Mouse (Mus musculus) neural tube, embryonic 15.5 days (tissue): ENCODE measurements around the gene Rc3h1. TPM values are rescaled to one million over a fixed set of nuclear protein-coding genes. Genes with fewer than 3 reads are reported as not detected.
A peak's percentile ranks its signal among the peaks of the same experiment; 100 is the strongest.

Source experiments
- ATAC-seq: fragments of 200-750 bp; cut with Nextera tagmentation; 2 replicates; pipeline ENCODE4 v1.8.0; 2017; ENCODE audit warnings: mild to moderate bottlenecking, moderate TSS enrichment, moderate library complexity; ENCODE audit not compliant: low FRiP score
- H3K27ac ChIP-seq: fragments of 300-500 bp; sonication (generic); replicated peaks from 2 replicates; pipeline ENCODE4 v1.5.1; 2015; ENCODE audit warnings: mild to moderate bottlenecking, inconsistent platforms
- H3K27me3 ChIP-seq: fragments of 300-500 bp; sonication (generic); replicated peaks from 2 replicates; pipeline ENCODE4 v1.6.1; 2015; ENCODE audit warnings: inconsistent platforms
- H3K36me3 ChIP-seq: fragments of 300-500 bp; sonication (generic); 2 replicates; pipeline ENCODE4 v1.6.1; 2015; ENCODE audit warnings: inconsistent platforms
- H3K4me1 ChIP-seq: fragments of 300-500 bp; sonication (generic); 2 replicates; pipeline ENCODE4 v1.6.1; 2015; ENCODE audit warnings: inconsistent platforms
- H3K4me2 ChIP-seq: fragments of 300-500 bp; sonication (generic); 2 replicates; pipeline ENCODE4 v1.6.1; 2015; ENCODE audit warnings: inconsistent platforms, mild to moderate bottlenecking, moderate library complexity
- H3K4me3 ChIP-seq: fragments of 300-500 bp; sonication (generic); replicated peaks from 2 replicates; pipeline ENCODE4 v1.5.1; 2015; ENCODE audit warnings: mild to moderate bottlenecking, inconsistent platforms
- H3K9ac ChIP-seq: fragments of 300-500 bp; sonication (generic); replicated peaks from 2 replicates; pipeline ENCODE4 v1.6.1; 2015; ENCODE audit warnings: mild to moderate bottlenecking, inconsistent platforms
- H3K9me3 ChIP-seq: fragments of 300-500 bp; sonication (generic); replicated peaks from 2 replicates; pipeline ENCODE4 v1.6.1; 2016; ENCODE audit warnings: inconsistent platforms
- WGBS: fragments of 180-500 bp; shearing (Covaris S2); methylation state at CpG from one replicate; pipeline ENCODE4 v1.1.7; 2015; ENCODE audit warnings: mixed read lengths; 5-methylcytosine and 5-hydroxymethylcytosine counted together
- polyA plus RNA-seq: library from polyadenylated mRNA; unstranded; fragments of >200 nt; fragmentation: Nextera tagmentation; extraction: Ambion mirVana; gene quantifications from 2 replicates; pipeline ENCODE4 v1.2.1, GENCODE M21; 2015

Rc3h1 gene
- polyA plus RNA-seq, 1 experiment from 2014 or later: 6.1 TPM

GRCm38 (mm10) chr1:160899701-160900100, 6.5 kb upstream of the Rc3h1 start:
- no peak overlapping the region for H3K4me3 ChIP-seq
- no peaks in the 10 kb centered on the region for H3K36me3 ChIP-seq
- no peaks in the 10 kb centered on the region for H3K4me1 ChIP-seq
- H3K27me3 ChIP-seq: no peaks in the 10 kb centered on the region
- 41% methylated on average over 10 of the region's 10 CpGs for WGBS
- ATAC-seq: no peak
- H3K27ac ChIP-seq: no peak overlapping the region
- H3K9me3 ChIP-seq: no peaks in the 10 kb centered on the region
- no peak overlapping the region for H3K4me2 ChIP-seq
- no peak overlapping the region for H3K9ac ChIP-seq

- no peak overlapping the region for H3K4me2 ChIP-seq
- ATAC-seq: no peak
- no peak overlapping the region for H3K27ac ChIP-seq
- no peaks in the 10 kb centered on the region for H3K27me3 ChIP-seq
- no peaks in the 10 kb centered on the region for H3K9me3 ChIP-seq
- no peak overlapping the region for H3K4me3 ChIP-seq
- 66% methylated on average over 4 of the region's 4 CpGs for WGBS
- H3K4me1 ChIP-seq: peaks cover 9% of the 10 kb centered on the region
- H3K36me3 ChIP-seq: no peaks in the 10 kb centered on the region
- no peak overlapping the region for H3K9ac ChIP-seq
These were observed 2.2 kb upstream of the Rc3h1 start for GRCm38 (mm10) chr1:160904047-160904446.

- ATAC-seq: peak; percentile 77
- WGBS: 0% methylated on average over 60 of the region's 67 CpGs
- H3K27ac ChIP-seq: peak overlapping the region; percentile 90
- H3K36me3 ChIP-seq: no peaks in the 10 kb centered on the region
- no peaks in the 10 kb centered on the region for H3K9me3 ChIP-seq
- peak overlapping the region; percentile 96 for H3K9ac ChIP-seq
- no peaks in the 10 kb centered on the region for H3K27me3 ChIP-seq
- peak overlapping the region; percentile 91 for H3K4me3 ChIP-seq
- H3K4me2 ChIP-seq: peak overlapping the region; percentile 74
- peaks cover 15% of the 10 kb centered on the region for H3K4me1 ChIP-seq
These were observed 602 bp downstream of the Rc3h1 start for GRCm38 (mm10) chr1:160906558-160907481.

- Histone ChIP-seq H3K36me3 (no peaks in the 10 kb centered on the region), H3K4me2 (no peak overlapping the region), H3K27ac (no peak overlapping the region), H3K9me3 (no peaks in the 10 kb centered on the region), H3K4me1 (peaks cover 18% of the 10 kb centered on the region), H3K9ac (no peak overlapping the region), H3K27me3 (no peaks in the 10 kb centered on the region), H3K4me3 (no peak overlapping the region)
- WGBS: 93% methylated on average over 1 of the region's 1 CpGs
- no peak for ATAC-seq
These were observed 4.0 kb downstream of the Rc3h1 start for GRCm38 (mm10) chr1:160910176-160910575.

GRCm38 (mm10) chr1:160910812-160911211, 4.6 kb downstream of the Rc3h1 start:
- WGBS: 96% methylated on average over 1 of the region's 1 CpGs
- Histone ChIP-seq H3K4me2 (no peak overlapping the region), H3K9ac (no peak overlapping the region), H3K4me3 (no peak overlapping the region), H3K27me3 (no peaks in the 10 kb centered on the region), H3K9me3 (no peaks in the 10 kb centered on the region), H3K27ac (no peak overlapping the region), H3K36me3 (no peaks in the 10 kb centered on the region), H3K4me1 (peaks cover 18% of the 10 kb centered on the region)
- ATAC-seq: no peak

- Histone ChIP-seq H3K4me3 (no peak overlapping the region), H3K4me1 (peaks cover 7% of the 10 kb centered on the region; the same call in 1 of the 2 replicates), H3K36me3 (no peaks in the 10 kb centered on the region), H3K4me2 (no peak overlapping the region), H3K27ac (no peak overlapping the region), H3K27me3 (no peaks in the 10 kb centered on the region), H3K9ac (no peak overlapping the region), H3K9me3 (no peaks in the 10 kb centered on the region)
- no peak for ATAC-seq
- 95% methylated on average over 1 of the region's 1 CpGs for whole genome bisulfite sequencing
These were observed 13.2 kb downstream of the Rc3h1 start for GRCm38 (mm10) chr1:160919383-160919782.

GRCm38 (mm10) chr1:160921938-160922337, 15.7 kb downstream of the Rc3h1 start:
- Histone ChIP-seq H3K27ac (no peak overlapping the region), H3K9ac (no peak overlapping the region), H3K9me3 (no peaks in the 10 kb centered on the region), H3K4me3 (no peak overlapping the region), H3K4me2 (no peak overlapping the region), H3K4me1 (peaks cover 7% of the 10 kb centered on the region; the same call in 1 of the 2 replicates), H3K36me3 (no peaks in the 10 kb centered on the region), H3K27me3 (no peaks in the 10 kb centered on the region)
- WGBS: 96% methylated on average over 1 of the region's 1 CpGs
- no peak for ATAC-seq

- Histone ChIP-seq H3K9me3 (no peaks in the 10 kb centered on the region), H3K4me2 (no peak overlapping the region), H3K27me3 (no peaks in the 10 kb centered on the region), H3K27ac (no peak overlapping the region), H3K4me1 (no peaks in the 10 kb centered on the region), H3K36me3 (0 out of 2 replicates have a peak, but pooled peaks cover 9% of the 10 kb centered on the region), H3K4me3 (no peak overlapping the region), H3K9ac (no peak overlapping the region)
- no peak for ATAC-seq
These were observed 25.1 kb downstream of the Rc3h1 start for GRCm38 (mm10) chr1:160931320-160931719.

- Histone ChIP-seq H3K9ac (no peak overlapping the region), H3K27me3 (no peaks in the 10 kb centered on the region), H3K9me3 (no peaks in the 10 kb centered on the region), H3K27ac (no peak overlapping the region), H3K4me3 (no peak overlapping the region), H3K4me2 (no peak overlapping the region), H3K36me3 (peaks cover 13% of the 10 kb centered on the region), H3K4me1 (no peaks in the 10 kb centered on the region)
- ATAC-seq: peak; percentile 55; the same call in 1 of the 2 replicates
- WGBS: 70% methylated on average over 4 of the region's 4 CpGs
These were observed 27.8 kb downstream of the Rc3h1 start for GRCm38 (mm10) chr1:160933896-160934482.

GRCm38 (mm10) chr1:160935551-160935950, 29.3 kb downstream of the Rc3h1 start:
- 89% methylated on average over 6 of the region's 6 CpGs for WGBS
- Histone ChIP-seq H3K27ac (no peak overlapping the region), H3K27me3 (no peaks in the 10 kb centered on the region), H3K4me1 (no peaks in the 10 kb centered on the region), H3K9me3 (no peaks in the 10 kb centered on the region), H3K4me3 (no peak overlapping the region), H3K36me3 (peaks cover 21% of the 10 kb centered on the region), H3K4me2 (no peak overlapping the region), H3K9ac (no peak overlapping the region)
- no peak for ATAC-seq

GRCm38 (mm10) chr1:160963199-160963598, 57.0 kb downstream of the Rc3h1 start:
- Histone ChIP-seq H3K9me3 (no peaks in the 10 kb centered on the region), H3K4me1 (no peaks in the 10 kb centered on the region), H3K27ac (no peak overlapping the region), H3K27me3 (no peaks in the 10 kb centered on the region), H3K36me3 (peaks cover 67% of the 10 kb centered on the region), H3K9ac (no peak overlapping the region), H3K4me2 (no peak overlapping the region), H3K4me3 (no peak overlapping the region)
- WGBS: 90% methylated on average over 7 of the region's 7 CpGs
- no peak for ATAC-seq

- 93% methylated on average over 1 of the region's 1 CpGs for WGBS
- no peak overlapping the region for H3K9ac ChIP-seq
- no peaks in the 10 kb centered on the region for H3K9me3 ChIP-seq
- H3K4me2 ChIP-seq: no peak overlapping the region
- H3K27ac ChIP-seq: no peak overlapping the region
- ATAC-seq: no peak
- no peaks in the 10 kb centered on the region for H3K4me1 ChIP-seq
- H3K36me3 ChIP-seq: peaks cover 58% of the 10 kb centered on the region
- no peak overlapping the region for H3K4me3 ChIP-seq
- no peaks in the 10 kb centered on the region for H3K27me3 ChIP-seq
These were observed 61.0 kb downstream of the Rc3h1 start for GRCm38 (mm10) chr1:160967268-160967667.
